Mouse (Mus musculus) liver, adult 2 months (tissue): Measurements from ENCODE around the gene Thada.

Experiments used
- CTCF ChIP-seq: fragments of 200-500 bp; IDR thresholded peaks from 2 replicates; pipeline ENCODE4 v1.5.1; 2011; ENCODE audit warnings: low read depth, low read length, control low read depth
- POLR2A ChIP-seq: fragments of 200-500 bp; IDR thresholded peaks from 2 replicates; pipeline ENCODE4 v1.6.1; 2011; ENCODE audit warnings: low read length, control low read depth; ENCODE audit not compliant: insufficient read depth; ENCODE audit errors: extremely low read depth

- no peak for TF ChIP-seq CTCF
- TF ChIP-seq POLR2A = no peak
Observed at GRCm38 (mm10) chr17:84189127-84189854, 276.7 kb downstream of the Thada start.
